Mouse (Mus musculus): ENCODE results near the gene Pcdh9.

The Pcdh9 gene

GRCm38 (mm10) chr14:93794530-93794929, 95.9 kb downstream of the Pcdh9 start:
- DNase-seq (ENCODE audit: low spot score in 2 of 2), result no peak

- DNase-seq (ENCODE audit: low spot score in 2 of 2), result no peak
Observed at GRCm38 (mm10) chr14:93786234-93786633, 104.2 kb downstream of the Pcdh9 start.

- DNase-seq (ENCODE audit: low spot score in 2 of 2), result no peak
Observed at GRCm38 (mm10) chr14:93785031-93785430, 105.4 kb downstream of the Pcdh9 start.

DNA sequence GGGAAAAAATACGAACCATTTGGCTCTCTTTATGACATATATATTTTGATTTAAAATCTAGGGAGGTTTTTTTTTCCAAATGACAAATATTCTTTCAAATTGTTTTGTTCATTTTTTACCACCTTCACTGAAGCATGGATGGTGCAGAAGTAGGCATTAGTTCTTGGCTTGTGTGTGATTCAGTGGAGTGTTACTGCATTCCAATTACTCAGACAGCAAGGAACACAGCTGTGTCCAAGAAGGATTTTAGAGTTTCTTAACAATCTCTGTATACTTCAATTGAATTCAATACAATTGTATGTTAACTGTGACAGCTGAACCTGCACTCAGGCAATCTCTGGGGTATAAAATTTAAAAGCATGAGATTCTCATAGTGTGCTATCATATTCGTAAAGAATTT, 127.6 kb downstream of the Pcdh9 start:
- DNase-seq (ENCODE audit: low spot score in 2 of 2), result no peak

DNA sequence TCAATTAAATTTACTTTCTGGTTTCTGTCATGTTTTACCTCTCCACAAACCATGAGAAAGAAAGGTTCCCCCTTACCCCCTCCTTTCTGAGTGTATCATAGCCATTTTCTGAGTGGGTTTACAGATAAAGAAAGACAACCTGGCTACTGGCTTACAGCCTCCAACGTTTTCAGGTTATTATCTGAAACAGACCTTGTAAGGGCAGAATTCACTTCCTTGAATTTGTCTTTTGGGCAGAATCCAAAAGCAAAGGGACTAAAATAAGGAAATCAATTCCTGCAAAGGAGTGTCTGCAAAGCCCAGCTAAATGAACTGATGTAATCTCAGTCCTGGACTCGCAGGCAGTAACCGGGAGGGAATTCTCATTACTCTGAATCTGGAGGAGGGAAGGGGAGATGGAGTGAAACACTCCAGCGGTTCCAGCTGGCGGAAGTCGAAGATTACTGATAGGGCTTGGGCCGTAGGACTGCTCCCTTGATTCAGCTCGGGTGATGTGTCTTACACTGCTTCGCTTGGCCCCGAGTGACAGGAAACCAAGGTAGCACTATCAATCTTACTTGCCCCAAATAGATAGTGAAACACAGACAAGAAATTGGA, 156.3 kb downstream of the Pcdh9 start:
- no peak for DNase-seq (ENCODE audit: low spot score in 2 of 2)

GRCm38 (mm10) chr14:93725798-93726197, 164.7 kb downstream of the Pcdh9 start:
- DNase-seq (ENCODE audit: low spot score in 2 of 2), result no peak

DNA sequence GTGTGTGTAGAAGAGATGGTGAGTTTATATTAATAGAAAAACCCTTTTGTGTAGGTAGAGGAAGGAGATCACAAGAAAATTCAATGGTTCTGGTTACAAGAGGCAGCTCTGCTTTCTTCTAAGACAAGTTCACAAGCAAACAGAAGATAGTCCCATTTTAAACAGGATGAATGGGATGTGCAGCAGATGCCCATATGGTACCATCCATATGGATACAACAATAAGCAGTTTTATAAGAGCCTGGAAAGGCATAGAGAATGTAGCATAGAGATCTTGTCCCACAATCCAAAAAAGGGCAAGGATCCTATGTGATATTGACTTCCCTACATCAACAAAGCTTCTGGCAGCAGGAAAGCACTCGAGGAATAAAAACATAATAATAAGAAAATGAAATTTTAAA, 171.3 kb downstream of the Pcdh9 start:
- no peak for DNase-seq (ENCODE audit: low spot score in 2 of 2)

GRCm38 (mm10) chr14:93713250-93713935, 177.1 kb downstream of the Pcdh9 start:
- no peak for DNase-seq (ENCODE audit: low spot score in 2 of 2)

DNA sequence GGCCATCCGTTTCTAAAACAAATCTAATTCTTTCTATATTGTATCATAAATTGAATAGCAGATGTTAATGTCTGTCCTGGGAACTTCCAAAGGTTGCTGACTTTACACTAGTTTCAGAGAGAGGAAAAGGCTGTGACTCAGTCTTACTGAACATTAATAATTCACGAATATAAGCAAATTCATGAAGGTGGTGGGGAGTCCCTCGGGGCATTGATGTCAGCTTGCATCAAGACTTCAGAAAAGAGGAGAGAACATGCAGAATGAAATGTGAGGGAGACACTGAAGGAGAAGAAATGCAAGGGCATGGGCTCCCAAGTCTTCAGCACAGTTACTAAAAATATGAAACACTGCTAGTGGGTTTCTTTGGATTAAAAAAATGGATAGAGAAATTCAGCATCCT, 181.8 kb downstream of the Pcdh9 start:
- no peak for DNase-seq (ENCODE audit: low spot score in 2 of 2)

DNA sequence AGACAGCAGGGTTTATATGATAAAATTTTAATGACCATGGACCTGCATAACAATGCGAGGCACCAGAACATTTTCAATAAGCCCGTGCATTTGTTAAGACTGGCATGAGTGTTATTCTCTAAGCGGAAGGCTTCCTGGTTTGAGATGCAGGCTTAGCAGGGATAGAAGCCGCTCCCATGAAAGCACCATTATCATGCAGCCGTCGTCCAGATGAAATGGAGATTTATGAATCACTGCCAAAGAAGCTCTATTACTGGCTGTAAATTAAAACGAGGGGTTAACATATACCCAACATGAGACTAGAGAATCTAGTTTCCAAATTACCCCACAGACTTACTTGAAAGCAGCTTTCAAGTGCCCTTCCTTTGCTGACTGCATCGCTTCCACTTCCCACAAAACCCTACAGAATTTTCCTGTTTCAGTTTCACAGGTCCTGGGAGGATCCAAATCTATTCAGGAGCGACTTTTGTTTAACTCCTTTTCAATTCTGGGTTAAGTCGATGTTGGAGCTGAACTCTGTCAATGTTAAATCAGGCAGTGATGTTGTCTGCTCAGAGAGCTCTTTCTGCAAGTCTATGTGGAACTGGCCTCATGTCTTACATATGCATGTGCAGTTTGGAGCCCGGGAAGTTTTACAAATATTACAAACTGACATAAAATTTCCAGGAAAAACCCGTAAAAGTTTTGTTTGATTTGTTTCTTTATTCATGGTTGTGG, 188.9 kb downstream of the Pcdh9 start:
- no peak for DNase-seq (ENCODE audit: low spot score in 2 of 2)

DNA sequence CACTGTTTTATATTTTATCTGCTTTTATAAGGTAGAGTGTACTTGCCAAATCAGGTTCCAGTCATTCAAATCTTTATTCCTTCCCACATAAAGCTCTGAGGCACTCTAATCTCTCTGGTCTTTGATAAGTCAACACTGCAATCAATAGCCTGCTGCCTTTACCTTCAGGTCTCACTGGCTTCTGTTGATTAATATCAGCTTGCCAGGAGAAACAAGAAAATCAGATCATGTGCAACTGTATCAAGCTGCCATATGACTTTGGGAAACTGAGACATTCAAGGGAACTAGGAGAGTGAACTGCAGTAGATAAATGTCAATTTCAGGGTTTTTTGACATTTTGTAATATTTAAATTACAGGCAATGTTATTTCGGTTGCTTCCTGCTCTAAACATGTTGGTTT, 189.6 kb downstream of the Pcdh9 start:
- DNase-seq (ENCODE audit: low spot score in 2 of 2), result no peak

GRCm38 (mm10) chr14:93684641-93685040, 205.8 kb downstream of the Pcdh9 start:
- no peak for DNase-seq (ENCODE audit: low spot score in 2 of 2)

DNA sequence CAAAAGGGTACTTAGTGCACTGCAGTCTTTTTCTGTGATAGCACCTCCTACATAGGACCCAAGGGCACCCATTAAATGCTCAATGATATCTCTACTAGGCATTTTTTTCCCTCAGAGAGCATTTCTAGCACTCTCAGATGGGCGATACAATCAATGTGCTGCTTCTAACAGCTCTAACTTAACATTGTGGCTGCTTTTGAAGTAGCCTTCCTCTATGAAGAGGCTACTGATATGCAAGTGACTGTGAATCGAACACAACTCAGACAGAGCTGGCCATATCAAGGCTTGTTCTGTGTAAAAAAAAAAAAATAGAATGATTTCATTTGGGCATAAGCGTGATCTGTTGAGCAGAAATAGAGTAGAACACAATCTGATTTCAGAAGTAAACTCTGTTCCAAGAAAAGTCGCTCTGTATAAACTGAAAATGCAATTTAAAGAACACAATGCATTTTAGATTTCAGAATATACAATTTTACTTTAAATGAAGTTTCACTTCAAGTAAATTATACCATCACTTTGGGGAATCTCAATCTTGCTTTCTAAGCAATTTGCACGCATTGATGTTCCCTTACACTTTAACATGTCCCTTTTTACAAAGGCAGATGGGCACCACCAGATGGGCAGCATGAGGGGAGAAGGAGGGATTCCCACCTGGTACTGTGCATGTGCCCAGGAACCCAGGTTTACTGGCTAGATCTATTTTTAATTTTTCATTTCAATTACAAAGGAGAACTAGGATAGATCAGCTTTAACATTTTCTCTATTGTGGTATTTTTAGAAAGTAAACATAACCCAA, 215.0 kb downstream of the Pcdh9 start:
- no peak for DNase-seq (ENCODE audit: low spot score in 2 of 2)

GRCm38 (mm10) chr14:93653986-93654757, 236.3 kb downstream of the Pcdh9 start:
- no peak for DNase-seq (ENCODE audit: low spot score in 2 of 2)

- DNase-seq (ENCODE audit: low spot score in 2 of 2), result no peak
Observed at GRCm38 (mm10) chr14:93627241-93627640, 263.2 kb downstream of the Pcdh9 start.

DNA sequence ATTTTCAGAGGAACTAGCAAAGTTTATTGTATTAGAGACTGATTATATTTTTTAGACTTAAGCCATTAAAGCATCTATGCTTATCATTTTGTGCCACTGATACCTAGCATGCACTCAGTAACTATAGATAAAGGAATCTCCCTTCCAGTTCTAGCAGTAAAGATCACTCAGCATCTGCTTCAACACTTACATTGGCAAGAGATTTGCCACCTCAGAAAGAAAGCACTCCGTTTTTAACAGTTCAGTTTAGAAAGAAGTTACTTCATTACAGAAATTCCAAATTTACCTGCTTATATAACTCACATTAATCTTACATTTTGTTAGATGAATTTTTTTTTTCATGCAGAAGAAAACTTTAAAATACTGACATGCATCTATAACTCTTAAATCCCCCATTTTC, 266.3 kb downstream of the Pcdh9 start:
- no peak for DNase-seq (ENCODE audit: low spot score in 2 of 2)

GRCm38 (mm10) chr14:93621211-93621610, 269.3 kb downstream of the Pcdh9 start:
- no peak for DNase-seq (ENCODE audit: low spot score in 2 of 2)

GRCm38 (mm10) chr14:93607546-93607945, 282.9 kb downstream of the Pcdh9 start:
- no peak for DNase-seq (ENCODE audit: low spot score in 2 of 2)

GRCm38 (mm10) chr14:93599997-93600396, 290.5 kb downstream of the Pcdh9 start:
- DNase-seq (ENCODE audit: low spot score in 2 of 2), result no peak

- DNase-seq (ENCODE audit: low spot score in 2 of 2), result no peak
Observed at GRCm38 (mm10) chr14:93585432-93586024, 305.0 kb downstream of the Pcdh9 start.

DNA sequence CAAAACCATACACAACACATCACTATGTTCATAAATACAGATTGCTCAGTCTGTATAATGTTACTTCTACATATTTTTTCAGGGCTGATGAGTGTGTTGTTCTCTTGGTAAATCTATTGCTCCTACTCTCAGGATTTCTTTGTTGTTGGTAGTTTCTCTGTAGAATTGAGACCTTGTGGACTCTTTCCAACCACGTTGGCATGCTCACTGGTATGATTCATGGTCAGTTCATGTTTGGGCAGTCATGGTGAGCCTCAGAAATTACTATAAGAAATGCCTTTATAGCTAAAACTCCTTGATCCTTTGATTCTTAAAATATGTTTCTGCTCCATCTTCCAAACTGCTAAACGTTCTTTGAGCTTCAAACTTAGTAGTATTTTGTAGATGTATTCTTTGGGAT, 326.1 kb downstream of the Pcdh9 start:
- DNase-seq (ENCODE audit: low spot score in 2 of 2), result no peak
